Mouse (Mus musculus) forebrain, embryonic 11.5 days (tissue): ENCODE measurements at regions not wholly inside any gene's neighbourhood (a gene's known extent, or its start where the extent isn't known, plus 50 kb on each side); places are given as distances from the start of the nearest gene placed in this dataset.

Experiments used
- ATAC-seq: fragments of 200-750 bp; cut with Nextera tagmentation; replicated peaks from 2 replicates; pipeline ENCODE4 v1.8.0; 2017; ENCODE audit warnings: moderate TSS enrichment; ENCODE audit not compliant: low FRiP score
- DNase-seq: peaks from one replicate; pipeline ENCODE4 v3.0.0-alpha.2; 2017; ENCODE audit warnings: low spot score
- H3K27ac ChIP-seq: fragments of 300-500 bp; sonication (generic); 2 replicates; pipeline ENCODE4 v1.5.1; 2014; ENCODE audit warnings: low read depth, low read length
- H3K27me3 ChIP-seq: fragments of 300-500 bp; sonication (generic); 2 replicates; pipeline ENCODE4 v1.6.1; 2014; ENCODE audit warnings: mild to moderate bottlenecking, low read length, mixed read lengths; ENCODE audit not compliant: control insufficient read depth, insufficient read depth
- H3K36me3 ChIP-seq: fragments of 300-500 bp; sonication (generic); 2 replicates; pipeline ENCODE4 v1.6.1; 2014; ENCODE audit warnings: mild to moderate bottlenecking, low read length, moderate library complexity, mixed read lengths; ENCODE audit not compliant: control insufficient read depth, insufficient read depth
- H3K4me1 ChIP-seq: fragments of 300-500 bp; sonication (generic); replicated peaks from 2 replicates; pipeline ENCODE4 v1.6.1; 2014; ENCODE audit warnings: low read length, mixed read lengths; ENCODE audit not compliant: control insufficient read depth, insufficient read depth
- H3K4me2 ChIP-seq: fragments of 300-500 bp; sonication (generic); 2 replicates; pipeline ENCODE4 v1.6.1; 2014; ENCODE audit warnings: low read depth, mild to moderate bottlenecking, low read length, moderate library complexity, mixed read lengths; ENCODE audit not compliant: severe bottlenecking
- H3K4me3 ChIP-seq: fragments of 300-500 bp; sonication (generic); 2 replicates; pipeline ENCODE4 v1.5.1; 2014; ENCODE audit warnings: low read depth, low read length
- H3K9ac ChIP-seq: fragments of 300-500 bp; sonication (generic); 2 replicates; pipeline ENCODE4 v1.6.1; 2014; ENCODE audit warnings: low read length
- H3K9me3 ChIP-seq: fragments of 300-500 bp; sonication (generic); 2 replicates; pipeline ENCODE4 v1.6.1; 2016; ENCODE audit warnings: low read length, mixed read lengths; ENCODE audit not compliant: control insufficient read depth
- WGBS: fragments of 180-500 bp; shearing (Covaris S2); extraction: QIAGEN DNeasy Blood & Tissue Kit; methylation state at CpG from one replicate; pipeline ENCODE4 v1.1.7; 2014; 5-methylcytosine and 5-hydroxymethylcytosine counted together

DNA sequence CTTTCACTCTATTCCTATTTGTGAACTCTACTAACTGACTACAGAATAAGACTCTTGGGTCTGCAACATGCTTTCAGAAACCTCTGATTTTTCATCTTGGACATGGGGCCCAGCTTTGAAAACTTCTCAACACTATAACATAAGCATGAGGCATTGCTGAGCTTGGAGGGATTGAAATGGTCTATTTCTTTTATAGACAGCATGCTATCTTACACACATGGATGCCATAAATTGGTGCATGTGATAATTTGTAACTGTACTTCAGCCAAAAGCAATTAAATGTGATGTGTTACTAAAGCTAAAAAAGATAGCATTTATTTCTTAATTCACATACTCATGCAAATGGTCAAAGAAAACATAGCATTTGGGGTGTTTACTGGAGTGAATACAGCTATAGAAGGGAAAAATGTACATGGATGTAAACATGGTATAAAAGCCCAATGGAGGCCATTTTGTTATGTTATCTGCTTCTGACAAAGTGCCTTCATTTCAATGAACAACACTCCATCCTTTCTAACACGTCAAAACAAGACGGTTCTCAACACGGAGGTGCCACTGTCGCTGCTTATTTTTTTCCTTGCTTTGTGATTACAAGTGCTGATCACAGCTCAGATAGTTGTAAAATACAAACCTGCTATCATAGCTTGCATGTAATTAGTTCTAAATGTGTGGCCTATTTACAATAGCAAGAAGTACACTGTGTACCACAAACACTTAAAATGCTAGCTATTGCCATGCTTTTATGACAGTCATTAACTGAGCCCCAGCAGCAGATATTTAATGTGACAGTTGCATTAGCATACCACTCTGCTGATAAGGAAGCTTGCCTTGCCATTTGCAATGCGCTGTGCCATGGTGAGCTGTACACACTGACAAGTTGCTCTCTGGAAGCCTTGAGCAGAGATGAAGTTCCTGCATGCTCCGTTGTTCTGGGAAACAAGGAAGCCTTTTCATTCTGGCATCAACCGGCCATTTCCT lies 267.9 kb upstream of the Veph1 start:
- no peak overlapping the region for H3K4me2 ChIP-seq

DNA sequence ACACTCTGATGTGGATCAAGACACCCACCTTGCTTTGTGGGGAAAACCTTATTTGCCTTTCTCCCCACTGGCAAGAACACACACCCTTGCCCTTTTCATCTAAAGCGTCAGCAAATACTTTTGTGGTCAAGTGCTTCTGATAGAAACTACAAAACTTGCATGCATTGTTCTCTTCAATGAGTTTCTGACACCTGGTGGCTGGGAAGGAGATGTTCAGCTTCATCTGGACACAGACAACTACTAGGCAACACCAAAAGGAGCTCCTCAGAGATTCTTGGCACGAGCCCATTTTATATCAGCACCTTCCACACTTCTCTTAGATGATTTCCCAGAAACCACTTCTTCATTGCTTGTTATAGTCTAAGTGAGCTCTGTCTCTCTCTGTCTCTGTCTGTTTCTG lies 266.7 kb upstream of the Veph1 start:
- DNase-seq = no peak
- Histone ChIP-seq H3K9ac (no peak overlapping the region), H3K36me3 (no peaks in the 10 kb centered on the region), H3K4me1 (no peaks in the 10 kb centered on the region), H3K27me3 (no peaks in the 10 kb centered on the region), H3K4me3 (no peak overlapping the region), H3K4me2 (no peak overlapping the region), H3K27ac (no peak overlapping the region), H3K9me3 (no peaks in the 10 kb centered on the region)
- WGBS = 77% methylated on average over 2 of the region's 2 CpGs
- no peak for ATAC-seq

More for the DNA sequence above, 267.9 kb upstream of the Veph1 start:
- 87% methylated on average over 7 of the region's 7 CpGs for WGBS
- no peak overlapping the region for H3K4me3 ChIP-seq
- H3K27me3 ChIP-seq = no peaks in the 10 kb centered on the region
- H3K9ac ChIP-seq = no peak overlapping the region
- H3K27ac ChIP-seq = no peak overlapping the region
- H3K36me3 ChIP-seq = no peaks in the 10 kb centered on the region
- no peaks in the 10 kb centered on the region for H3K4me1 ChIP-seq
- ATAC-seq (no peak), DNase-seq (no peak)
- no peaks in the 10 kb centered on the region for H3K9me3 ChIP-seq

DNA sequence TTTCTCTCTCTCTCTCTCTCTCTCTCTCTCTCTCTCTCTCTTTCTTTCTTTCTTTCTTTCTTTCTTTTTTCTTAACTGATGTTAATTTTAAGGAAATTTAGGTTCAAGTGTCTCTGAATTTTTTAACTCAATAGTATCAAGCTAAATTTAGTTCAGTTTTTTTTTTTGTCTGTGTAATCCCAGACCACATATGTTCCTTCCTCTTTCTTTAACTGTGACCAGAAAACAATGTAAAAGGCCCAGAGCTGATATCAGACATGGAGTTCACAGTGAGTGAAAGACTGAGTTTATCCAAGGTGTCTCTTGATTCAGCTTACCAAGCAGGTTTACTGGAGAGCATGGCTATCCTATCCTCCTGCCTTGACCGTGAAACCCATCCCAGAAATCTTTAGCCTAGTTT lies 258.9 kb upstream of the Veph1 start:
- no peaks in the 10 kb centered on the region for H3K27me3 ChIP-seq
- H3K9me3 ChIP-seq = no peaks in the 10 kb centered on the region
- no peak for ATAC-seq
- DNase-seq = no peak
- no peak overlapping the region for H3K4me2 ChIP-seq
- H3K36me3 ChIP-seq = no peaks in the 10 kb centered on the region
- no peaks in the 10 kb centered on the region for H3K4me1 ChIP-seq
- WGBS = 81% methylated on average over 1 of the region's 1 CpGs
- no peak overlapping the region for H3K27ac ChIP-seq
- H3K9ac ChIP-seq = no peak overlapping the region
- H3K4me3 ChIP-seq = no peak overlapping the region

DNA sequence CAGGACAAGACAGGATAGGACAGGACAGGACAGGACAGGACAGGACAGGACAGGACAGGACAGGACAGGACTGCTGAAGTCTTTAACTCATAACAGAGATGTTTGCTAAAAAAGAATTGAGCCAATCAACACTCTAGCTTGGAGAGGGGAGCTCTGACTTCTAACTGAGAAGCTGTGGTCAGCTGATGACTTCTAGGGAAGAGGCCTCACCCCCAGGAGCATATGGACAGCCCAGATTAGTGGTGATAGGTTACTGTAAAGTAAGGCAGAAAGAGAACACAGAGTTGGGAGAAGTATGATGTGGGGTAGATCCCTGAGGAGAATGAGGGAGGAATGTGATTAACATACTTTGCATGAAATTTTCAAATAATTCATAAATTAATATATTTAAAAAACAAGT lies 254.3 kb upstream of the Veph1 start:
- no peak for ATAC-seq
- H3K9me3 ChIP-seq = no peaks in the 10 kb centered on the region
- no peak overlapping the region for H3K4me2 ChIP-seq
- H3K9ac ChIP-seq = no peak overlapping the region
- no peak overlapping the region for H3K4me3 ChIP-seq
- no peaks in the 10 kb centered on the region for H3K27me3 ChIP-seq
- no peaks in the 10 kb centered on the region for H3K36me3 ChIP-seq
- DNase-seq = no peak
- H3K4me1 ChIP-seq = no peaks in the 10 kb centered on the region
- no peak overlapping the region for H3K27ac ChIP-seq

DNA sequence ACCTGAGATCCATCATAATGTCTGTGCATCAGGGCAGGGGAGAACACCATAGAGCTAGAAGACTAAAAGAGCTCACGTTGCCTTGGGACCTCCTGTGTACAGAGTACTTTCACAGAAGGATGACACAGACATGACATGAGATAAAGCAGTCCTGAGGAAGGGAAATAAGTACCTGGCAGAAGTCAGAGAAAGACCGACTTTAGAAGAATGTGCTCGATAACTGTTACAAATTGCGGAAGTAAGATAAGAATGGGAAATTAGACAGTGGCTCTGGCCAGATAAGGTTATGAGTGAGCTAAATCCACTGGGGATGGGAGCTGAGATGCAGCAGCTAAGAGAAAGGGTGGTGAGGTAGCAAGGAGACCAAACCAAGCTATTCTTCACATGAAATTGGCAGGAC lies 249.9 kb upstream of the Veph1 start:
- 88% methylated on average over 4 of the region's 4 CpGs for WGBS
- Histone ChIP-seq H3K27me3 (no peaks in the 10 kb centered on the region), H3K36me3 (no peaks in the 10 kb centered on the region), H3K27ac (no peak overlapping the region), H3K4me1 (no peaks in the 10 kb centered on the region), H3K4me2 (no peak overlapping the region), H3K4me3 (no peak overlapping the region), H3K9me3 (no peaks in the 10 kb centered on the region), H3K9ac (no peak overlapping the region)
- ATAC-seq = no peak
- no peak for DNase-seq

DNA sequence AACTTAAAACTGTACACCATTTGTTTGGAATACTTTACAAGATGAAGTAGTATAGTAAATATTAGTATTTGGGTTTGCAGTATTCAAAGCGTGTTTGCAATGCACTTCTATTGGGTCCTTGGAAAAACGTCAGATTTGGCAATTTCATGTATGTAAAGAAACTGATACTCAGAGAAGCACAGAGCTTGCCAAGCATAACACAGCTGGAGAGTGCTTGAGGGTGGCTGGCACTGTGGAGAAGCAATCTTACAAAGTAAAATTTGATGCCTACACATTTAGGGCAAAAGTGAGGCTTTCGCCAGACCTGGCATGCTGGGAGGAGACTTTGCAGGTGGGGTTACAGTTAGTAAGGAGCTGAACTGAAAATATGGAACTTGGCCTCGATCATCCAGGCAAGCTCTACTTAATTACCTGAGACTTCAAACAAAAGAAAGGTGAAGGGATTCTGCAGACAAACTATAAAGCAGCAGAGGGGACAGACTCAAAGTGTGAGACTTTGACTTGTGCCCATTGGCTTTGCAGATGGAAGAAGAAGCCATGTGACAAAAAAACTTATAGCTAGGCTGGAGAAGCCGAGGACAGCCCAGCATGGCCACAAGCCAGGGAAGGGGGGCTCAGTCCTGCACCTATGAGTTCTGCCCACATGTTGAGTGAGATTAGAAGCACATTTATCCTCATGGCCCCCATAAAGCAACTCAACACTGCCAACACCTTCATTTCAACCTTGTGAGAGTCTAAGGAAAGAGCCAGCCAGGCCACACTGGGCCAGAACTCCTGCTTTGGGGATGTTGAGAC lies 247.7 kb upstream of the Veph1 start:
- H3K27ac ChIP-seq = no peak overlapping the region
- WGBS = 86% methylated on average over 5 of the region's 5 CpGs
- H3K4me3 ChIP-seq = no peak overlapping the region
- no peaks in the 10 kb centered on the region for H3K9me3 ChIP-seq
- H3K4me1 ChIP-seq = no peaks in the 10 kb centered on the region
- H3K27me3 ChIP-seq = no peaks in the 10 kb centered on the region
- DNase-seq (no peak), ATAC-seq (no peak)
- H3K4me2 ChIP-seq = no peak overlapping the region
- no peaks in the 10 kb centered on the region for H3K36me3 ChIP-seq
- H3K9ac ChIP-seq = no peak overlapping the region

DNA sequence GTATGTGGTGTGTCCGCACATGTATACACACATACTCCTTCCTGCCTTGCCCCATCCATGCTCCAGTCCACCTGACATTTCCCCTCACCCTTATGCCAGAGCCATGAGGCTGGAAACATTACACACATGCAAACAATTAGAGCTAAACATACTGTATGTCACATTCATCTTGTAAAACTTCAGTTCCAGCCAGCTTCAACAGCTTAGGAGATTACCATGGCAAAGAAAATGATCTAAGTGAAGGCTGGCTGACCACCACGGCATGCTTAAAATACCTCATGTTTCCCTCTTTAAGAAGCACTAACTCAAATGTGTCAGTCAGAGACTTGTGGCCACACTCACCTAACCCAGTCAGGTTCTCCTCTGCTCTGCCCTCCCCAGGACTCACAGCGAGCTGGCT lies 246.2 kb upstream of the Veph1 start:
- Histone ChIP-seq H3K9ac (no peak overlapping the region), H3K4me3 (no peak overlapping the region)
- WGBS = 91% methylated on average over 3 of the region's 3 CpGs

DNA sequence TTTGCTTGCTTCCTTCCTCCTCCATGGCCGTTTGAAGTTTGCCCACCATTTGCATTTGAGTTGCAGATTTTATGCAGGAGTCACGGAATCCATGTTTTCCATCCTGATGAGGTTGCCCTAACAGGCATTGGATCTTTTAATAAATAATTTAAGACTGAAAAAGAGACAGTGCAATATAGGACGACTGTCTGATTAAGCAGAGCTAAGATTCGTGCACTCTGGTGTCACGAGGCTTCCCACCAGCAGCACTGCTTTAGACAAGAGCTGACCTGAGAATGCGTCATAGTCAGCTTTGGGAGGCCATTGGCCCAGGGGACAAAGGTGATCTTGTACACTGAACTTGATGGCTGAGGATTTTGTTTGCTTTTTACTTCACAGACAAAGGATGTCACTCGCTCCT lies 241.3 kb upstream of the Veph1 start:
- ATAC-seq = 0 out of 2 replicates have a peak, but pooled peaks have one; percentile 31
- Histone ChIP-seq H3K27ac (no peak overlapping the region), H3K9me3 (no peaks in the 10 kb centered on the region)

More for the DNA sequence above, 246.2 kb upstream of the Veph1 start:
- Histone ChIP-seq H3K27ac (no peak overlapping the region), H3K9me3 (no peaks in the 10 kb centered on the region), H3K36me3 (no peaks in the 10 kb centered on the region), H3K4me2 (no peak overlapping the region), H3K4me1 (peaks cover 2% of the 10 kb centered on the region; the same call in 1 of the 2 replicates), H3K27me3 (no peaks in the 10 kb centered on the region)
- no peak for DNase-seq
- ATAC-seq = no peak

More for the DNA sequence above, 241.3 kb upstream of the Veph1 start:
- Histone ChIP-seq H3K4me3 (no peak overlapping the region), H3K4me1 (peaks cover 6% of the 10 kb centered on the region; the same call in 1 of the 2 replicates), H3K27me3 (no peaks in the 10 kb centered on the region), H3K36me3 (no peaks in the 10 kb centered on the region), H3K9ac (no peak overlapping the region), H3K4me2 (no peak overlapping the region)
- DNase-seq = no peak
- whole genome bisulfite sequencing = 72% methylated on average over 7 of the region's 7 CpGs
